ENCODE assay signal across 9 mouse cellular contexts in the genomic region with DNA sequence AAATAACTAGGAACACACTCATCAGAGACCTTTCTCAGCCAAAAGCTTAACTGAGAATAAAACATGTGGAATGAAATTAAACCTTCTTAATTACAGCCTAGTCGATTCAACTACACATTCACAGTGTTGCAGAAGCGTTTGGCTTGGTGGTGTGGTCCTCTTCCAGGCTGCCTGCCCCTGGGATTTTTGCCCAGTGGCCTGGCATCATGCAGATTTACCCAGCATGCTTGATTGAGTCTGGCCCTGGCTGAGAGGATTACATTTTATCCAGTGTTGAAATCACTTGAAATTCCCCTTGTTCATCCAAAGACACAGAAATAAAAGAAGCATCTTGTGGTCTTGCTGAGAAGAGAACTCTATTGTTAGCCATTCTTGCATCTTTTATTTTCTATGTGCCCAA. TPM values are rescaled to one million over a fixed set of nuclear protein-coding genes. Genes with fewer than 3 reads are reported as not detected.
A peak's percentile ranks its signal among the peaks of the same experiment; 100 is the strongest.
DNase-seq lines count a peak whose midpoint lies in the region; ATAC-seq and TF ChIP-seq lines count a peak whose summit lies in the region.
"Had no signal": no experiment of that assay in that cellular context is flagged by ENCODE, and none has a peak within 500 bp of the region (broad histone marks: within the 10 kb centered on the region; RNA-seq: fewer than 3 reads in every experiment).

No protein-coding gene starts in this region.

- ATAC-seq in kidney, embryonic 14.5 days (ENCODE audit: low FRiP score, low TSS enrichment) = no peak

- no peak overlapping the region for H3K9ac ChIP-seq in kidney, embryonic 14.5 days (ENCODE audit: low read depth, low read length)
- H3K9ac ChIP-seq: embryonic facial prominence, embryonic 15.5 days had no signal

- H3K4me3 ChIP-seq in kidney, adult 2 months (ENCODE audit: insufficient read depth, low read depth, low read length) = no peak overlapping the region
- H3K4me3 ChIP-seq in kidney, embryonic 14.5 days (ENCODE audit: low read length) = no peak overlapping the region
- H3K4me3 ChIP-seq: embryonic facial prominence, embryonic 15.5 days had no signal

- H3K36me3 ChIP-seq in kidney, adult 2 months (ENCODE audit: control insufficient read depth, insufficient read depth, low read length) = no peaks in the 10 kb centered on the region
- H3K36me3 ChIP-seq in kidney, embryonic 14.5 days (ENCODE audit: control insufficient read depth, insufficient read depth, low read length) = peaks cover 19% of the 10 kb centered on the region

- no peaks in the 10 kb centered on the region for H3K27me3 ChIP-seq in kidney, adult 2 months (replicated peaks; ENCODE audit: control insufficient read depth, insufficient read depth, low read length)
- H3K27me3 ChIP-seq in kidney, embryonic 14.5 days (ENCODE audit: control insufficient read depth, insufficient read depth, low read length) = no peaks in the 10 kb centered on the region
- H3K27me3 ChIP-seq: embryonic facial prominence, embryonic 15.5 days had no signal

- peak; percentile 77 for DNase-seq in kidney, adult 2 months
- DNase-seq in cerebellum, adult 11-12 months = peak; percentile 73
- peak; percentile 26 to 44 for DNase-seq in gastrocnemius, postnatal 36 days
- DNase-seq in layer of hippocampus, postnatal 36 days = peak; percentile 50 to 63
- DNase-seq in right cerebral cortex, postnatal 25 days = peak; percentile 15
- no peak for DNase-seq in embryo, embryonic 10.5 days (ENCODE audit: low spot score)
- DNase-seq in testis, postnatal 14 days (ENCODE audit: low spot score) = no peak

- TF ChIP-seq POLR2A in kidney, adult 2 months (IDR thresholded peaks at IDR 0.05; ENCODE audit: low read depth, low read length) = no peak

- no peaks in the 10 kb centered on the region for H3K9me3 ChIP-seq in kidney, embryonic 14.5 days (ENCODE audit: control insufficient read depth, low read length)
- H3K9me3 ChIP-seq: embryonic facial prominence, embryonic 15.5 days had no signal

- H3K27ac ChIP-seq in kidney, adult 2 months (ENCODE audit: insufficient read depth, low read depth, low read length) = no peak overlapping the region
- no peak overlapping the region for H3K27ac ChIP-seq in kidney, embryonic 14.5 days (ENCODE audit: low read depth, low read length)
- H3K27ac ChIP-seq: embryonic facial prominence, embryonic 15.5 days had no signal

- intact Hi-C loops in gastrocnemius, postnatal 36 days (cut with DNase I) = no loop called here

- TF ChIP-seq CTCF in kidney, adult 2 months (conservative IDR thresholded peaks at IDR 0.05; ENCODE audit: insufficient read depth, insufficient read length, low read depth, low read length) = no peak

- 31% methylated on average over 2 of the region's 2 CpGs for WGBS in kidney, adult 2 months
- 86% methylated on average over 2 of the region's 2 CpGs for WGBS in kidney, embryonic 14.5 days

- H3K4me1 ChIP-seq in kidney, adult 2 months (ENCODE audit: control insufficient read depth, insufficient read depth, low read length) = no peaks in the 10 kb centered on the region
- H3K4me1 ChIP-seq in kidney, embryonic 14.5 days (ENCODE audit: control insufficient read depth, insufficient read depth, low read length) = no peaks in the 10 kb centered on the region
- H3K4me1 ChIP-seq: embryonic facial prominence, embryonic 15.5 days had no signal

- H3K4me2 ChIP-seq in kidney, embryonic 14.5 days (replicated peaks; ENCODE audit: low read depth, low read length) = no peak overlapping the region
- H3K4me2 ChIP-seq: embryonic facial prominence, embryonic 15.5 days had no signal

RNA-seq across cellular contexts. Expression of a gene that starts 5.8 kb away (rescaled TPM):
- 2.9 and 3.6 TPM in 2 replicates for polyA plus RNA-seq in kidney, adult 2 months (2012; rRNA removed)
- polyA plus RNA-seq in kidney, embryonic 14.5 days (2014; fragmentation: Nextera tagmentation; extraction: Ambion mirVana) = 0.37 and 2.3 TPM in 2 replicates
- total RNA-seq in gastrocnemius, postnatal 36 days (2021) = 1 to 10 TPM; 1.5 to 3.4 TPM
- total RNA-seq in layer of hippocampus, postnatal 36 days (2021) = 1 to 10 TPM; 2.9 to 4.1 TPM

RNA-seq across cellular contexts. Expression of a gene that starts 36.3 kb away (rescaled TPM):
- 15.7 and 17.7 TPM in 2 replicates for polyA plus RNA-seq in kidney, adult 2 months (2012; rRNA removed)
- polyA plus RNA-seq in kidney, embryonic 14.5 days (2014; fragmentation: Nextera tagmentation; extraction: Ambion mirVana) = 14.6 and 18.1 TPM in 2 replicates
- 100 to 1,000 TPM; 112 to 114 TPM for total RNA-seq in gastrocnemius, postnatal 36 days (2021)
- total RNA-seq in layer of hippocampus, postnatal 36 days (2021) = 10 to 100 TPM; 96.1 to 96.3 TPM

RNA-seq across cellular contexts. Expression of a gene that starts 36.3 kb away (rescaled TPM):
- 1.8 and 3.2 TPM in 2 replicates for polyA plus RNA-seq in kidney, adult 2 months (2012; rRNA removed)
- polyA plus RNA-seq in kidney, embryonic 14.5 days (2014; fragmentation: Nextera tagmentation; extraction: Ambion mirVana) = 0.97 and 1.6 TPM in 2 replicates
- total RNA-seq in gastrocnemius, postnatal 36 days (2021) = under 1 TPM; 0.25 to 0.31 TPM
- 1 to 10 TPM; 1.1 to 2.0 TPM for total RNA-seq in layer of hippocampus, postnatal 36 days (2021)

Comparison
In these comparisons a context has a peak if more than half of its experiments do, and no peak if none do; other contexts are left out.
1. DNase-seq: peak in kidney, adult 2 months (single experiment), cerebellum, adult 11-12 months (single experiment), gastrocnemius, postnatal 36 days (2 of 2), layer of hippocampus, postnatal 36 days (2 of 2) and right cerebral cortex, postnatal 25 days (single experiment); none in embryo, embryonic 10.5 days (single experiment) and testis, postnatal 14 days (single experiment).